Mouse (Mus musculus): ENCODE data around the gene B230217C12Rik.

B230217C12Rik gene

GRCm38 (mm10) chr11:97809235-97810121, 31.1 kb upstream of the B230217C12Rik start:
- no peak for DNase-seq (ENCODE audit: low spot score in 2 of 2)

DNA sequence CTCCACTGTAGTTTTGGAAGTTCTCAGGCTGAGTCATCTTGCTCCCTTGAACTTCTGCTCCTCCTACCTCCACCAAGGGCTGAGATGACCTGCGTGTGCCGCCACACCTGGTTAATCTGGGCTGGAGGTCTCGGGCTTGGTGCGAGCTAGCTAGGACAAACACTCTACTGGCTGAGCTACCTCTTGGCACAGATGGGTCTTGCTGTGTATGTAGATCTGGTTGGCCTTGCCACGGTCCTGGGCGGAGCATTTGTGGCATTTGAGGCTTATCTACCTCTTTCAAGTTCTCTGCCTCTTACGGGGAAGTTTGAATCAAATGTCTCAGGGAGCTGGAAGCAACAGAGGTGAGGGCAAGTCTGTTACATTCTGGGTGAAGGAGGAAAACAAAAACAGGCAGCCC, 30.2 kb upstream of the B230217C12Rik start:
- DNase-seq (ENCODE audit: low spot score in 2 of 2), result peak in 1 of 2 experiments; percentile 53

DNA sequence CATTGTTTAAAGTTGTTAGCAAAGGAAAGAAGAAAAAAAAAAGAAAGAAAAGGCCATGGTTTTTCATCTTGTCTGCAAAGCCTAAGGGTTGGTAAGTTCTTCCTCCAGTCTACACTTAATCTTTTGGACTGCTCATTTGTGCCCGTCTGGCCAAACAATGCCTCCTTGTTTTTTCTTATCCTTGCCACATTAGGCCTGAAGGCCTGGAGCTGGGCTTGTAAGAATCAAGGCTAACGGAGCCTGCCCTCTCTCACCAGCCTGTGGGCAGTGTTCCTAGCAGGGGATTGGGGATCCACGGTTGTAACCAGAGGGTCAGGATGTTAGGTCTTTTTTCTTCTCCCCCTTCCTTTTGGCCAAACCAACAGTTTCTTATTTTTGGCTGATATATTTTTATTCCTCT, 29.6 kb upstream of the B230217C12Rik start:
- DNase-seq (ENCODE audit: low spot score in 2 of 2), result no peak

GRCm38 (mm10) chr11:97811569-97812362, 28.8 kb upstream of the B230217C12Rik start:
- DNase-seq (ENCODE audit: low spot score in 2 of 2), result no peak

GRCm38 (mm10) chr11:97812491-97812921, 28.1 kb upstream of the B230217C12Rik start:
- peak in 1 of 2 experiments; percentile 57 for DNase-seq (ENCODE audit: low spot score in 2 of 2)

DNA sequence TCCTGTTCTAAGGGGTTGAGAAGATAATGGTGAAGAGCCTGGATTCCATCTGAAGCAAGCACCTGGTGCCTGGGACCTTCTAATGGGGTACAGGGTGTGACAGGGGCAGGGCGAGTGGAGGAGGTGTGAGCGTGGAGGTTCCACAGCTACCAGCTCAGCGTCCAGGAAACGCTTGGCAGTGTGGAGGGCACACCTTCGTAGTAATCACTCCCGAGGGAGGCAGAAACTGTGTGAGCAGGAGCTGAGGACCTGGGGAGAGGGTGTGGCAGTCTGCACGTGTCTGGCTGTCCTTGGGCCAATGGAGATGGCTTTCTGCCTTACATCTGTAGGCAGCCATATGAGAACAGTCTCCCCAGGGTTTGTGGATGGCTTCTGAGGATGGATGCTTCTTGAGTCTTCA, 27.5 kb upstream of the B230217C12Rik start:
- DNase-seq (ENCODE audit: low spot score in 2 of 2), result peak in 1 of 2 experiments; percentile 53

DNA sequence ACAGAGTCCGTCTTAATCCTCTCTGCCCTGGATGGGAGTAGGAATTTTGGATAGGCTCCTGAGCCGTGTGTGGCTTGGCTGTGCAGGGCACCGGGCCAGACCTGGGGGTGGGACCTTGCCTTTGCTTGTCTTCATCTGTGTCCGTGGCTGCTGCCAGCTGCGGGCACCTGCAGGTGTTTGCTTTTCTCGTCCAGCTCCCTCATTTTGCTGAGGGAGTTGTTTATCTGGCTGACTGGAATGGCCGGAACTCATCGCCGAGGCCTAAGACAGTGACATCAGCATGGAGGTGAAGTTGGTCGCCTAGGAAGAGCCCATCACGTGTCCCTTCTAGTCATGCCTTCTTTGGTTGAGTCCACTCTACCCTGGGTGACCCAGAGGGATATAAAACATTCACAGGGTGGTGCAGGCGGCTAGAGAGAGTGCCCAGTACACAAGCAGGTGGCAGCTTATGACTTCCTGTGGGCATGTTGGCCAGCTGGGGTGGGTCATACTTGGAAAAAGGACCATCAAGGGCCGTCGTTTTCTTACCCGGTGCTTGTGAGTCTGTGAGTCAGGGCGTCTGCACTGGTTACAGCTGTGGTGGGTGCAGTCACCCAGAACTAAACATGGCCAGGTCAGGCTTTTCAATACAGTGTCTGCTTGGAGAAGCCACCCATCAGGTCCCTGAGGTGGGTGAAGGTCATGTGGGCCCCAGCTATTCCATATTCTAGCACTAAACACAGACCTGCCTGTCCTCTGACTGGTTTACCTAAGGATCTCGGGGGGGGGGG, 26.6 kb upstream of the B230217C12Rik start:
- no peak for DNase-seq (ENCODE audit: low spot score in 2 of 2)

- DNase-seq (ENCODE audit: low spot score in 2 of 2), result no peak
Measured at GRCm38 (mm10) chr11:97815736-97816135, 24.8 kb upstream of the B230217C12Rik start.

DNA sequence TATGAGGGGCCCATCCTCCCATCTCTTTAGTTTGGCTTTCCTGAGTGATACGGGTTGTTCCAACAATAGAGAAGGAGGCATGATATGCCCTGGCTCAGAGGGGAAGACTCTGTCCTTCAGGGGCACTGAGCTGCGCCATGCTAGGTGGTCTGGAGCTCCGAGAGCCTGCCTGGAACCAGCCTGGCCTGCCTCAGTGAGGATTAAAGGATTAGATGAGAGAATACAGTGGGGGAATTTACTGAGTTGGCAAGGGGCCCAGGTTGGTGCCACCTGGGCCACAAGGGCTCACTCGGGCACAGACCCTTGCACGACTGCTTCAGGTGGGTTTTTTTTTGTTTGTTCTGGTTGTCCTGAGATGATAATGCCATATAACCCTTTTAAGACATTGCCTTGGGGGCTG, 24.4 kb upstream of the B230217C12Rik start:
- DNase-seq (ENCODE audit: low spot score in 2 of 2), result no peak

- no peak for DNase-seq (ENCODE audit: low spot score in 2 of 2)
Measured at GRCm38 (mm10) chr11:97816916-97817315, 23.7 kb upstream of the B230217C12Rik start.

- DNase-seq (ENCODE audit: low spot score in 2 of 2), result no peak
Measured at GRCm38 (mm10) chr11:97817379-97817778, 23.2 kb upstream of the B230217C12Rik start.

- no peak for DNase-seq (ENCODE audit: low spot score in 2 of 2)
Measured at GRCm38 (mm10) chr11:97818003-97818402, 22.6 kb upstream of the B230217C12Rik start.

GRCm38 (mm10) chr11:97818571-97818970, 22.0 kb upstream of the B230217C12Rik start:
- DNase-seq (ENCODE audit: low spot score in 2 of 2), result no peak

DNA sequence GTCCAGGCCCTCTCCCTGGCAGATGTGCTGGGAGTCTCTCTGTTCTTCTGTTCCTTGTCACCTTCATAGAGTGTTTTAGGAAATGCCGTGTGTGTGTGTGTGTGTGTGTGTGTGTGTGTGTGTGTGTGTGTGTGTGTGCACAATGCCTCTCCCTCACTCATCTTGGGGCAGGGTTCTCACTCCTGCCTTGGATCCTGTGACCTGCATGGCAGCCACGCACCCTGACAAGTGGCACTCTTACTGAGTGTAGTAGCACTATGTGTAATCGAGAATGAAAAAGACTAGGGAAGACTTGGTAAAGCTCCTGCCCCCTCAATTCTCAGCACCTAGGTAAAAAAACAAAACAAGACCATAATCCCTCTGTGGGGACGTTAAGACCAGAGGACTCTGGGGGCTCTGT, 21.5 kb upstream of the B230217C12Rik start:
- no peak for DNase-seq (ENCODE audit: low spot score in 2 of 2)

DNA sequence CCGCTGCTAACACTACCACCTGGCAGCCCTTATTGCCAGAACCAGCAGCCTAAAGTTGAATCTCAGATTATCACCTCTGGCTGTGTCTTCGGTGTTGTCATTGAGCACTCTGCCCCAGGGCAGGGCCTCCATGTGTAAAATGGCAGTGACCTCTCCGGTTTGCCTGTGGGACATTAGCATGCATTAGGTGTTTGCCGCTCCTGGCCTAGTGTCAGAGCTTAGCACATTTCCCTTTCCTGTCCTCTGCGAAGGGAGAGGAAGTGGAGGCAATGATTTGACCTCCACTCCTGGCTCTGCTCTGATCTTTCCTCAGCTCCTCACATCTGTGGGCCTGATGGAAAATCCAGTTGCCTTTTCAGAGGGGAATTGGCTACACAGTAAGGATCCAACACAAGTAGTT, 20.7 kb upstream of the B230217C12Rik start:
- DNase-seq (ENCODE audit: low spot score in 2 of 2), result no peak

DNA sequence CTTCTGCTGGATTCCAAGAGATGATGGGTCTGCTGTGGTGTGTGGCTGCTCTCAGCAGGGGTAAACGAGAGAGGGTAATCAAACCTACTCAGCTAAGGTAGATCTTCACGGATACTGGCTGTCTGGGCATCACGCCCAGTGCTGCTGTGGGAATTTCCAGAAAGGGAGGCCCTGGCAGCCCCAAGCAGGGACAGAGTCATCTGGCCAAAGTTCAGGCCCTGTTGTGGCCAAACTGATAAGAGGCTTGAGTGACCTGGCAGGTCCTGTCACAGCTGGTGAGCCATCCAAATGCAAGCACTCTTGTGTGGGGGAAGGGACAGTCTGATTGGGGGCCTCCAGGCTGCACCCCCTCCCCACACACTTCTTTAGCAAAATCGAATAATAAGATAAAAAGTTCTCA, 19.7 kb upstream of the B230217C12Rik start:
- no peak for DNase-seq (ENCODE audit: low spot score in 2 of 2)

- no peak for DNase-seq (ENCODE audit: low spot score in 2 of 2)
Measured at GRCm38 (mm10) chr11:97821401-97822064, 19.0 kb upstream of the B230217C12Rik start.

DNA sequence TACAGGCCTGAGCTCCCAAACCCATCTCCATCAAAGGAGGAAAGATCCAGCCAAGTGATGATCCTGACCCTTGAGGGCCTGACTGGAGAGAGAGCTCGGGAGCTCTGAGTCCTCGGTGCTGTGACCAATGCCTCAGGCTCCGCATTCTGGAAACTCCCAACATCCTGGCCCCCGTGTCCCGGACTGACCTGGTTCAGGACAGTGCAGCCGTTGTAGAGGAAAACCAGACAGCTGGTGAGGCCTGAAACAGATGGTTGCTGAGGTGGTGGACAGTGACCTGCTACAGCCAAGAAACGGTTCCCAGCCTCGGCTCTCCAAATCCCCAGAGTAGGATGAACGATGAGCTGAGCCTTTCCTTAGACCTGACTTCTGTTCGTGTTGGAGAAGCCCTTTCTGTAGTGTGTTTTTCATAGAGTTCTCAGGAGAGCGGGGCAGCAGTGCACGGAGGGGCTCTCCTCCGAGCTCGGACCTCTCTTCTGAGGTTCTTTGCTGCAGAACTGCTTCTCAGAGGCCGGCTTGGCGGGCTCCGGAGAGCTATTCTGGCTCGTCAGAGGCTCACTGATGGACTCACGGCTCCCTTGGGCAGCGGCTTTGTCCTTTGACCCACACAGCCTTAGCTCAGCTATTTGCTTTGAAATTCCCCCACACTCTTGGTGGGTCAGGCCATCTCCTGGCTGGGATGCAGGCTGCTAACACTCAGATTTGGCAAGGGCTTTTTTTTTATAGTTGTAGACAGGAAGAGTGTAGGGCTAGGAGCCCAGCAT, 17.6 kb upstream of the B230217C12Rik start:
- no peak for DNase-seq (ENCODE audit: low spot score in 2 of 2)

DNA sequence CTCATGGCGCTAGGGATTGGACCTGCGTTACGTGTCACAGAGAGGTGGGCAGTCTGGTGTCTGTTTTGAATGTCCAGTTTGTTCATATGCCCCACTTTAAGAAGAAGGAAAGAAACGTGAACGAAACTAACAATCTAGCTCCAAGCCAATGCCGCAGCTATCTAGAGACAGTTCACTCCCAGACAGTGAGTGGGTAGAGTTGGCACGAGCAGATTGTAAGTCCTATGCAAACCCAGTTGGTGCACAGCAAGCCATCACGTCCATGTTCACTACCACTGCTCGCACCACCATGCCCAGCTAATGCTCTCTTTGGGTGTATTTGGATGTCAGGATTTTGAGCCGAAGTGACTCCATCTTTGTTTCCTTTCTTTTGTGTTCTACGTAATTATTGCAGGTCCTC, 16.4 kb upstream of the B230217C12Rik start:
- DNase-seq (ENCODE audit: low spot score in 2 of 2), result no peak

DNA sequence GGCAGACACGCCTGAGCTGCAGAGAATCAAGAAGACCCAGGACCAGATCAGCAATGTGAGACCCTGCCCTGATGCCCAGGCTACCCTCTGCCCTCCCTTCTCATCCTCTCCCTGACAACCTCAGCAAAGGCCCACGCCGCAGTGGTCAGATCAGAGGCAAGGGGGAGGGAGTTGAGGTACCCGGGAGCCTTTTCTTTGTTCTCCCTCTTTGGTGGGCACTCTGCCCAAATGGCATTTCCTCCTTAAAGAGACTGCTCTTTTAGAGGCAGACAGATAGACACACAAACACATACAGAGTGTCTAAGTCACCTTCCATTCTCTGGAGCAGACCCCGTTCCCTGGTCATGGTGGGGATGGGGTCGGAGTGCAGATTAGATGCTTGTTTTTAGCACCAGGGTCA, 15.7 kb upstream of the B230217C12Rik start:
- no peak for DNase-seq (ENCODE audit: low spot score in 2 of 2)

- no peak for DNase-seq (ENCODE audit: low spot score in 2 of 2)
Measured at GRCm38 (mm10) chr11:97825295-97825694, 15.3 kb upstream of the B230217C12Rik start.

Data from urinary bladder, postnatal 4 days (tissue).